Mouse (Mus musculus) T-helper 17 cell (primary cell): Measurements from ENCODE around the gene Fam71d.

Source experiments
- in situ Hi-C, 2 experiments: fragments of 300-600 bp; cut with MboI, MseI; formaldehyde crosslinking; loops; 1 replicate in 1 of 2; 2 replicates in 1 of 2; pipeline ENCODE4 v1.15.1; 2025; ENCODE audit warnings: high pct_unique_total_duplicates in 2 of 2

The Fam71d gene

GRCm38 (mm10) chr12:78691325-78691724 lies at the start of gene Fam71d:
TSS of gene Fam71d (plus strand) at chr12:78691535.
- in situ Hi-C loops = no loop called here

- in situ Hi-C loops = no loop called here
Measured at GRCm38 (mm10) chr12:78643691-78644090, 47.6 kb upstream of the Fam71d start.

- in situ Hi-C loops = no loop called here
Measured at GRCm38 (mm10) chr12:78645282-78645681, 46.1 kb upstream of the Fam71d start.

- in situ Hi-C loops = no loop called here
Measured at GRCm38 (mm10) chr12:78659718-78660304, 31.5 kb upstream of the Fam71d start.

DNA sequence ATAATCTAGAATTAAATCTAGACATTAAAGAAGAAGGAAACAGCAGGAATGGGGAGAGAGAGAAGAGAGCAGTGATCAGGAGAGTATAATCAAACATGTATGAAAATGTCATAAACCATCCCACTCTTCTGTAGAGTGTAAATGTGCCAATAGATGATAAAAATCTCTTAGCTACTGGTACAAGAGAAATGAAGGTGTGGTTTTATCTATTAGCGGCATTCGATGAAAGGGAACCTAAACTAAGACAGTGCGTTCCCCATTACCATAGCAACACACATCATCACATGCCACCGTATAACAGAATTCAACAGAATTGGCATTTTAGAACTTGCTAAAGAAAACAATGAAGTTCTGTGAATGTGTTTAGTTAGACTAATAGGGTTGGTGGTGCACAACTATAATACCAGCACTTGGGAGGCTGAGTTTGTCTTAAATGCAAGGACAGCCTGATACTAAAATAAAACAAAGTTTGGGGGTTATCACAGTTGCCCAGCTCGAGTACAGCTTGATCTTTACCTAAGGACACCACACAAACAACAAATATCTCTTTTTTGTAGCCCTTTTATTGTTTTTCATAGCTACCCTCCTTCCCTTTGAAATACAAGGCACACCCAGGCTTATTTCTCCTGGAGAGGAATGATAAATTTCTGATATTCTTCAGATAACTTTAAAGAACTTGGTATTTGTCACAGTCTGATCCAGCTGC lies 13.1 kb upstream of the Fam71d start:
- in situ Hi-C loops = no loop called here

- in situ Hi-C loops = no loop called here
Measured at GRCm38 (mm10) chr12:78678807-78679189, 12.5 kb upstream of the Fam71d start.

GRCm38 (mm10) chr12:78681048-78681447 lies 10.3 kb upstream of the Fam71d start:
- in situ Hi-C loops = no loop called here

GRCm38 (mm10) chr12:78682279-78682678 lies 9.1 kb upstream of the Fam71d start:
- in situ Hi-C loops = no loop called here

- in situ Hi-C loops = no loop called here
Measured at GRCm38 (mm10) chr12:78685669-78686215, 5.6 kb upstream of the Fam71d start.

- in situ Hi-C loops = no loop called here
Measured at GRCm38 (mm10) chr12:78688876-78689275, 2.5 kb upstream of the Fam71d start.

GRCm38 (mm10) chr12:78693281-78693680 lies 1.9 kb downstream of the Fam71d start:
- in situ Hi-C loops = no loop called here

- in situ Hi-C loops = no loop called here
Measured at GRCm38 (mm10) chr12:78717783-78718182, 26.4 kb downstream of the Fam71d start.

- in situ Hi-C loops = no loop called here
Measured at GRCm38 (mm10) chr12:78727723-78728122, 36.4 kb downstream of the Fam71d start.

DNA sequence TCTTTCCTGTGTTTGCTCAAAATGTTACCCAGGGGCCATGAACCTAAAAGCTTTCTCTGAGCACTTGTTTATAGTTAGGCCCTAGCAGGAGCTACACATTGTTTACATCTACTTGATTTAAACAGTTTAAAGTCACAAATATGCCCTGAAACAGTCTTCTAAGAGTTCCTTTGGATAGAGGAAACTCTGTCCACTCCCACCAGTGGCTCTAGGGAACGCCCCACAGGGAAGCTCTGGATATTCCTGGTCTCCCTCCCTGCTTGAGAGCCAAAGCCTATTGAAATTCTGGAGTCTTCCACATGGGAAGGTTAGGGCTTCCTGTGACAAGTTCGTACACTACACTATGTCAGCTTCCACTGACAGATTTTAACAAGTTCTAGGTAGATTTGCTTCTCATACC lies 48.3 kb downstream of the Fam71d start:
- in situ Hi-C loops = no loop called here

GRCm38 (mm10) chr12:78740289-78740688 lies 49.0 kb downstream of the Fam71d start:
- in situ Hi-C loops = no loop called here

GRCm38 (mm10) chr12:78746226-78746625 lies 54.9 kb downstream of the Fam71d start:
- in situ Hi-C loops = loop anchor here (5.0 kb wide), 2 partner anchors 116 to 519 kb away; partner anchors contain the start of genes Atp6v1d (in 1 of the 2), Eif2s1 (in 1 of the 2) and Gphn (in 1 of the 2)

- in situ Hi-C loops = loop anchor here (5.0 kb wide), 2 partner anchors 115 to 520 kb away; partner anchors contain the start of genes Atp6v1d (in 1 of the 2), Eif2s1 (in 1 of the 2) and Gphn (in 1 of the 2)
Measured at GRCm38 (mm10) chr12:78747406-78747805, 56.1 kb downstream of the Fam71d start.

DNA sequence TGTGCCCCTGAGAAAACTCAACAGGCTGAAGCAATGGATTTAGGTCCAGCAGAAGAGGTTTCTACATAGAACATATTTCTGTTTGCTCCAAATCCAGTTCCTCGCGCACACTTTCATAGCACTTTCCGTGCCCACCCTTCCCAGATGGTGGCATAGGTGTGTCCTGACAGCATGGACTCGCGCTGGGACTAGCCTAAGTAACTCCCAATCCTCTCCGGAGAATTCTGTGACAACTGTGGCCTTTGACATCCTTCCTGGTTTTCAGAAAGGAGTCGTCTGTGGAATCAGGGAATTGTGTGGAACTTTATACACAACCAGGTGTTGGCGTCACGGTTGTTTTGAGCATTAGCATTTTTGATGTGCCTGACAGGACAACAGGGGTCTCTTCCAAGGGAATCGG lies 56.8 kb downstream of the Fam71d start:
- in situ Hi-C loops = loop anchor here (5.0 kb wide), 2 partner anchors 114 to 521 kb away; partner anchors contain the start of genes Atp6v1d (in 1 of the 2), Eif2s1 (in 1 of the 2) and Gphn (in 1 of the 2)

- in situ Hi-C loops = loop anchor here (5.0 kb wide), 2 partner anchors 114 to 521 kb away; partner anchors contain the start of genes Atp6v1d (in 1 of the 2), Eif2s1 (in 1 of the 2) and Gphn (in 1 of the 2)
Measured at GRCm38 (mm10) chr12:78748557-78749377, 57.4 kb downstream of the Fam71d start, which contains the start of gene Mpp5. TSS of gene Mpp5 (plus strand) at chr12:78748907.

- in situ Hi-C loops = loop anchor here (5.0 kb wide), 2 partner anchors 113 to 522 kb away; partner anchors contain the start of genes Atp6v1d (in 1 of the 2), Eif2s1 (in 1 of the 2) and Gphn (in 1 of the 2)
Measured at GRCm38 (mm10) chr12:78749378-78749801, 58.1 kb downstream of the Fam71d start.

DNA sequence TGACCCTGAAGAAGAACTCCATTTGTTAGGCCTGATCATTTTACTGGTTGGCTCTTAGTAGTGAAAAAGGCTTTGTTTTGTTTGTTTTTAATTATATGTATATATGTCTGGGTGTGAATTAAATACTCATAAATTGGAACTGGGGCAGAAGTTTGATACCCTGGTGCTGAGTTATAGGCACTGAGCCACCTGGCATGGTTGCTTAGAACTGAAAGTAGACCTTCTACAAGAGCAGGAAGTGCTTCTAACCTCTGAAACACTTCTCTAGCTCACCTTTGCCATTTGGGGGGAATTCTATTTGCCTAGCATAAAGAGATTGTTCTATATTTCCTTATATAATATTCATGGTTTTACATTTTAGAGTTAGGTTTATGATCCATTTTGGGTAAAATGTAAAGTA lies 70.6 kb downstream of the Fam71d start:
- in situ Hi-C loops = no loop called here
